Mouse (Mus musculus) kidney, adult 2 months (tissue): Measurements from ENCODE around the gene Amz1.

Experiments used
- CTCF ChIP-seq: fragments of 200-500 bp; conservative IDR thresholded peaks from 2 replicates; pipeline ENCODE4 v1.5.1; 2011; ENCODE audit warnings: low read depth, mild to moderate bottlenecking, control low read depth, low read length, moderate library complexity, mixed read lengths; ENCODE audit not compliant: insufficient read depth, insufficient read length
- POLR2A ChIP-seq: fragments of 200-500 bp; IDR thresholded peaks from one replicate; pipeline ENCODE4 v1.6.1; 2011; ENCODE audit warnings: low read depth, low read length, control low read depth

GRCm38 (mm10) chr5:140736166-140736565 is 12.2 kb downstream of the Amz1 start:
- TF ChIP-seq CTCF: no peak
- TF ChIP-seq POLR2A: no peak
